Mouse (Mus musculus) lung, postnatal 4 days (tissue): ENCODE measurements at regions not wholly inside any gene's neighbourhood (a gene's known extent, or its start where the extent isn't known, plus 50 kb on each side); places are given as distances from the start of the nearest gene placed in this dataset.
"Not testable (repeated sequence)": the region's sequence is repeated elsewhere in the genome, so short reads cannot be mapped to it uniquely, and the experiment has no call there.

Source experiments
- DNase-seq, 2 experiments: peaks; one replicate each; pipeline ENCODE4 v3.0.0; 2021

DNA sequence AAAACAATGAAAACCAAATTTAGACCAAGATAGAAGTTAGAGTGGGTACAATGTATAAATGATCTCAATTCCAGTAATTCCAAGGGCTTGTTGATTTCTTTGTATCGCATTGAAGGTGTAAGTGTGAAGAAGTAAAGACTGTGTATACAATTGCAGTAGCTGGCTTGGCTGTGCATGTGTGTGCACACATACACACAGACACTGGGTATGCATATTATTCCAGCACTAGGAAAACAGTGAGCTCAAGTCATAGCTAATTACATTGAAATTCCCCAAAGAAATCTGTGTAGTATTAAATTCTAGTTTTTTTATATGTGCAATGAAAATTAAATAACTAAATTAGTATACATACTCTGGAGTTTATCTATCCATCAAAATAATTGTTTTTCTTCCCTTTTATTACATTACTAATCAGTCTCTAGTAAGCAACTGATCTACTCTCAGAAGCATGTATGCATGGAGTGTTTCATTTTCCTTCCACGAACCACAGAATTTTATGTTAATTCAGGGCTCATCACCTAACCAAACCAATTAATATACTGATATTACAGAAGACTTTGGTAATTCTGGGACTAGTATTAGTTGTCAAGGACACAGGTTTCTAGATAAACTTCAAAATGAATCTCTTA lies 56.5 kb downstream of the Gm8797 start:
- no peak for DNase-seq

DNA sequence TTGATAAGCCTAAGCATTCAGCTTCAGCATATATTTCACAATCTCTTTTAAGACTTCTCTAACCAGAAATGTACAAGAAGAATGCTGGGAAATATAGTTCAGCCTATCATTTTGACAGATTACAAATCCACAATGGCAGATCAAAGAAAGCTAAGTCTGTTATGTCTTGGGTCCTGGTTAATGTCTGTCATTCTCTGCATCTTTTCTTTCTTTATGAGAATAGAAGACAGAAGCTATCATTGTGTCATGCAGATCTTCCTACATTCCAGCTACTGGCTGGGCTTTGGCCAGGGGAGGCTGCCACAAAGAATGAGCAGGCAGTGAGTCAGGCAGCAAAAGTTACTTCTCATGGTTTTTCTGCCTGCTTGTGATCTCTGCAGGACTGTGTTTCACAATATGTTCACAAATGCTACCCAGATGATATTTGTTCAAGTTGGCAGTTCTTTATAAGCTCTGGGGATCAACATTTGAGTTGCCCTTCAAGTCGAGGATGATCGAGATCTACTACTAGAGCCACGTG lies 60.5 kb downstream of the Gm8797 start:
- no peak for DNase-seq

GRCm38 (mm10) chr3:5820243-5820642 lies 69.6 kb downstream of the Gm8797 start:
- DNase-seq, result not testable (repeated sequence)

GRCm38 (mm10) chr3:5860237-5860636 lies 109.6 kb downstream of the Gm8797 start:
- DNase-seq, result peak; percentile 96 to 100

GRCm38 (mm10) chr3:5870407-5870806 lies 119.8 kb downstream of the Gm8797 start:
- DNase-seq, result no peak

- no peak for DNase-seq
Measured at GRCm38 (mm10) chr3:5879113-5879512, 128.5 kb downstream of the Gm8797 start.

DNA sequence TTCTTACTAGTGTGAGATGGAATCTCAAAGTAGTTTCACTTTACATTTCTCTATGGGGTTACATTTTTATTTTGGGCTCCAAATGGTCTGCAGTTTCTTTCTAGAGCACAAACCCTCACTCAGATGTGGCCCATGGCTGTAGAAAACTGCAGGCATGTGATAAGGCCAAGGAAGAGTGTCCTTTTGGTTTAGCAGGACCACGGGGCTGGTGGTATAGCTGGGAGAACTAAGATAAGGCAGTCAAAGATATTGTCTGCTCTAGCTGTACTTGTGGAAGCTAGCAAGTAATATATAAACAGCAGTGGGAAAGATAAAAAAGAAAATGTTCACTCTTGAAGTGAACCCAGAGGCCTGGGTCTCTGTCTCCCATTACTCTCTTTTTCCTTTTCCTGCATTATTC lies 166.9 kb downstream of the Gm8797 start:
- no peak for DNase-seq

DNA sequence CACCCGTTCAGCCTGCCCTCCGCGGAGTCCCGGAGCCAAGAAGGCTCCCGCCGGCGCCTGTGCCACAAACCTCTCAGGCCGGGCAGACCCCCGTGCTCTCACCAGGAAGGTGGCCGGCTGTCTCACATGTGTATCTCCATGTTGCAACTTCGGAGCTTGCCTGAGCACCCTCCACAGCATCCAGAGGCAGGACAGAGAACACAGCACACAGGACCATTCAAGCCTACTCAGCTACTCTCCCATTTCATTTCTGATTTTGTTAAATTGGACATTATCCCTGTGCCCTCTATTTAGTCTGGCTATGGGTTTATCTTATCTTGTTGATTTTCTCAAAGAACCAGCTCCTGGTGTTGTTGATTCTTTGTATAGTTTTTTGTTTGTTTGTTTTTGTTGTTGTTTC lies 199.6 kb downstream of the Gm8797 start:
- DNase-seq, result not testable (repeated sequence)

- not testable (repeated sequence) for DNase-seq
Measured at GRCm38 (mm10) chr3:5989011-5989645, 238.5 kb downstream of the Gm8797 start.

GRCm38 (mm10) chr3:6004423-6004822 lies 253.8 kb downstream of the Gm8797 start:
- DNase-seq, result no peak

GRCm38 (mm10) chr3:6018749-6019148 lies 268.1 kb downstream of the Gm8797 start:
- DNase-seq, result no peak

GRCm38 (mm10) chr3:6041325-6041724 lies 290.7 kb downstream of the Gm8797 start:
- not testable (repeated sequence) for DNase-seq

GRCm38 (mm10) chr3:6049472-6050045 lies 299.0 kb downstream of the Gm8797 start:
- no peak for DNase-seq

- DNase-seq, result no peak
Measured at GRCm38 (mm10) chr3:6051901-6052300, 301.3 kb downstream of the Gm8797 start.

GRCm38 (mm10) chr3:6083855-6084254 lies 333.2 kb downstream of the Gm8797 start:
- DNase-seq, result no peak

GRCm38 (mm10) chr3:6087267-6087666 lies 336.7 kb downstream of the Gm8797 start:
- DNase-seq, result no peak

DNA sequence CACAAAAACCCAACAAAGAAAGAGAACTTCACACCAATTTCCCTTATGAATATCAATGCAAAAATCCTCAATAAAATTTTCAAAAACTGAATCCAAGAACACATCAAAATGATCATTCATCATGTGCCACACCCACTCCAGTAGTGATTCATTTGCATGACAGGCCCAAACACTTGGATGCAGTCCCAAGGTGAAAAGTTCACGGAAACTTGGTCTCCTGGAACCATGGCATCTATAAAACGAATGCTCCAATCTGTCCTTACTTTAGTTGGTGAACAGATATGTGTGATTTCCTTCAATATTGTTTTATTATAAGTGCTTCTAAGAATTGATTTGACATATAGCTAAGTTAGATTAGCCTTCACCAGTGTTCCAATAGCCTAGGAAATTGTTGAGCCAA lies 343.3 kb downstream of the Gm8797 start:
- DNase-seq, result no peak

DNA sequence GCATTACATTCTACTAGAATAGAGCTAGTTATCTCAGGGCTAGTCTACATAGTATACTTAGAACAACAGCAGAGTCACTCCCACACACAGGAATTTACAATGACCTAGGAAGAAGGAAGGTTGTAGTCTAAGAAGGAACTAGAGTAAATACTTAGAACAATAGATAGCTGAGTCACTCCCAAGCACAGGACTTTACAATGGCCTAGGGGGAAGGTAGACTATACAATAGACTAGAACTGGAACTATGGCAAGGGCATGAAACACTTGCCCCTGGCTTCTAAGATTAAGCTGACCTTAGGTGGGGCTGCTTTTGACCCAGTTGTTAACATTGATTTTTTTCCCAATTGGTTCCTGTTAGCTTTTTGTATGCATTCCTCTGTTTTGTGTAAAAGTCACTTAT lies 343.8 kb downstream of the Gm8797 start:
- DNase-seq, result not testable (repeated sequence)

DNA sequence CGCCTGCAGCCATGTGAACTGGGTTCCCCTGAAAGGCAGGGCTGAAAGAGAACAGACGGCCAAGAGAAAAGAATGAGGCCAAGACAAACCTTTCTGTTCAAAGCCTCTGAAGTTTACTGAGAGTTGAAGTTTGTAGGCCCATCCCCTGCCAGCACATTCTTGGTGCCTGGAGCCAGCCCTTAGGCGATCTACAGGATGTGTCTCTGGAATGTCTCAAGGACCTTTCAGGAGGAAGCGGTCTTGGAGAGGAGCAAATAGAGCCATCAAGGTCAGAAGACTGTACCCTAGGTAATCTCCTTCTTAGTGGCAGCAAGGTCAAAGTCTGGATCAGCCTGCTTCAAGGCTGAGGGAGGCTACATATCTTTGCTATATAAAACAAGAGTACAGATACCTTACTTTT lies 350.3 kb downstream of the Gm8797 start:
- no peak for DNase-seq

DNA sequence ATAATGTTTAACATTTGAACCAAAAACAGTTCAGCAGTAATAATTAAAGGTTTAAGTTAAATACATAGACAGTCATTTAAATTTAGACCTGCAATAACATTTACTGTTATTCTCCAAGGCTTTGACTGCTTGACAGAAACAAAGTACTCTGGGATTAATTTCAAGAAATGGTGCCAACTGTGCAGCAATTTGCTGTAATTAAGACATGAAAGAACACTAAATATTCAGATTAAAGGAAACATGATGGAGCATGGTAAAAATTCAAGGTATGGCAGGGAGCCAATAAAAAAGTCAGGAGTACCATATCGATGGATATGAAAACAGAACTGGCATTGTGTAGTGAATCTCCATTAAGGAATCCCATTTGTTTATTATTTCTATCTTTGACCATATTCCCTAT lies 352.3 kb downstream of the Gm8797 start:
- no peak for DNase-seq

- DNase-seq, result no peak
Measured at GRCm38 (mm10) chr3:6106659-6107058, 356.1 kb downstream of the Gm8797 start.

GRCm38 (mm10) chr3:6107377-6108155 lies 357.0 kb downstream of the Gm8797 start:
- no peak for DNase-seq

DNA sequence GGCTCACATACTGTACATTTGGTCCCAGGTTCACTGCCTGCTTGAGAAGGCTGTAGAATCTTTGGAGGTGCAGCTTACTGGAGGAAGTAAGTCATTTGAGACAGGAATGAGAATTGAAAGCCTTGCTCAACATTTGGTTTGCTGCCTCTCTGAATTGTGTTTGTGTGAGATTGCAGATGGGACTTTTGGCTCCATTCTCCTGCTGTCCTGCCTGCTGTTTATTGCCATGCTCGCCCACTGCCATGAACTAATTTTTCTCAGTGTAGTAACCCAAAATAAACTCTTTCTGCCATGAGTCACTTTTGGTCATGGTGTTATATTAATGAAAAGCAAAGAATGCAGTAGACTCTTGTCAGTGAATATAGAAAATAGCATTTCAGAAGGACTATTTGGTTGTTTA lies 368.1 kb downstream of the Gm8797 start:
- peak in 1 of 2 experiments; percentile 19 for DNase-seq
